Mouse (Mus musculus): ENCODE data around the gene Gapt. TPM values are rescaled to one million over a fixed set of nuclear protein-coding genes. Genes with fewer than 3 reads are reported as not detected.
"Not testable (repeated sequence)": the region's sequence is repeated elsewhere in the genome, so short reads cannot be mapped to it uniquely, and the experiment has no call there.

Gapt gene
- polyA plus RNA-seq (2012; ENCODE audit: insufficient read depth, low replicate concordance): 0.49 TPM in 1 of 2 replicates, not detected in the other

- Histone ChIP-seq H3K4me3 (replicated peaks) (peak within 1 kb of the TSS; percentile 50), H3K27me3 (replicated peaks) (no peaks in the 10 kb centered on the region), H3K9me3 (peaks cover 8% of the 10 kb centered on the region), H3K4me1 (no peaks in the 10 kb centered on the region), H3K36me3 (replicated peaks; ENCODE audit: low read length) (no peaks in the 10 kb centered on the region)
- no peak for TF ChIP-seq FLI1 (IDR thresholded peaks at IDR 0.05; ENCODE audit: low read length)
- TF ChIP-seq GATA1 (IDR thresholded peaks at IDR 0.05; ENCODE audit: borderline replicate concordance, low read length): no peak
Measured at GRCm38 (mm10) chr13:110356941-110357340, at the start of gene Gapt. TSS of gene Gapt (minus strand) at chr13:110357199.

- no peaks in the 10 kb centered on the region for H3K27me3 ChIP-seq (replicated peaks)
- no peak for TF ChIP-seq GATA1 (IDR thresholded peaks at IDR 0.05; ENCODE audit: borderline replicate concordance, low read length)
- TF ChIP-seq FLI1 (IDR thresholded peaks at IDR 0.05; ENCODE audit: low read length): no peak
- H3K4me1 ChIP-seq: no peaks in the 10 kb centered on the region
- no peaks in the 10 kb centered on the region for H3K9me3 ChIP-seq
- no peak overlapping the region for H3K4me3 ChIP-seq (replicated peaks)
- H3K36me3 ChIP-seq (replicated peaks; ENCODE audit: low read length): no peaks in the 10 kb centered on the region
Measured at GRCm38 (mm10) chr13:110406152-110406551, 49.2 kb upstream of the Gapt start.

GRCm38 (mm10) chr13:110404686-110405085, 47.7 kb upstream of the Gapt start:
- peaks cover 11% of the 10 kb centered on the region for H3K36me3 ChIP-seq (replicated peaks; ENCODE audit: low read length)
- not testable (repeated sequence) for H3K27me3 ChIP-seq (replicated peaks); H3K4me3 ChIP-seq (replicated peaks); H3K9me3 ChIP-seq; H3K4me1 ChIP-seq

- no peaks in the 10 kb centered on the region for H3K4me1 ChIP-seq
- no peak overlapping the region for H3K4me3 ChIP-seq (replicated peaks)
- no peaks in the 10 kb centered on the region for H3K27me3 ChIP-seq (replicated peaks)
- TF ChIP-seq FLI1 (IDR thresholded peaks at IDR 0.05; ENCODE audit: low read length) (no peak), GATA1 (IDR thresholded peaks at IDR 0.05; ENCODE audit: borderline replicate concordance, low read length) (no peak)
- H3K9me3 ChIP-seq: no peaks in the 10 kb centered on the region
- peaks cover 17% of the 10 kb centered on the region for H3K36me3 ChIP-seq (replicated peaks; ENCODE audit: low read length)
Measured at GRCm38 (mm10) chr13:110404059-110404458, 47.1 kb upstream of the Gapt start.

GRCm38 (mm10) chr13:110401877-110402276, 44.9 kb upstream of the Gapt start:
- peaks cover 33% of the 10 kb centered on the region for H3K36me3 ChIP-seq (replicated peaks; ENCODE audit: low read length)
- TF ChIP-seq FLI1 (IDR thresholded peaks at IDR 0.05; ENCODE audit: low read length) (no peak), GATA1 (IDR thresholded peaks at IDR 0.05; ENCODE audit: borderline replicate concordance, low read length) (no peak)
- H3K9me3 ChIP-seq: no peaks in the 10 kb centered on the region
- H3K4me3 ChIP-seq (replicated peaks): no peak overlapping the region
- H3K27me3 ChIP-seq (replicated peaks): peaks cover 3% of the 10 kb centered on the region
- H3K4me1 ChIP-seq: no peaks in the 10 kb centered on the region

GRCm38 (mm10) chr13:110401443-110401842, 44.4 kb upstream of the Gapt start:
- Histone ChIP-seq H3K9me3 (no peaks in the 10 kb centered on the region), H3K4me1 (0 out of 2 replicates have a peak, but pooled peaks cover under 1% of the 10 kb centered on the region), H3K27me3 (replicated peaks) (peaks cover 3% of the 10 kb centered on the region), H3K36me3 (replicated peaks; ENCODE audit: low read length) (peaks cover 33% of the 10 kb centered on the region), H3K4me3 (replicated peaks) (no peak overlapping the region)
- TF ChIP-seq FLI1 (IDR thresholded peaks at IDR 0.05; ENCODE audit: low read length): no peak
- TF ChIP-seq GATA1 (IDR thresholded peaks at IDR 0.05; ENCODE audit: borderline replicate concordance, low read length): no peak

GRCm38 (mm10) chr13:110398513-110399270, 41.7 kb upstream of the Gapt start:
- peaks cover 24% of the 10 kb centered on the region for H3K4me1 ChIP-seq
- no peaks in the 10 kb centered on the region for H3K9me3 ChIP-seq
- TF ChIP-seq GATA1 (IDR thresholded peaks at IDR 0.05; ENCODE audit: borderline replicate concordance, low read length) (no peak), FLI1 (IDR thresholded peaks at IDR 0.05; ENCODE audit: low read length) (no peak)
- H3K4me3 ChIP-seq (replicated peaks): no peak overlapping the region
- H3K36me3 ChIP-seq (replicated peaks; ENCODE audit: low read length): peaks cover 33% of the 10 kb centered on the region
- peaks cover 21% of the 10 kb centered on the region for H3K27me3 ChIP-seq (replicated peaks)

GRCm38 (mm10) chr13:110397750-110398149, 40.8 kb upstream of the Gapt start:
- peaks cover 26% of the 10 kb centered on the region for H3K4me1 ChIP-seq
- no peak for TF ChIP-seq GATA1 (IDR thresholded peaks at IDR 0.05; ENCODE audit: borderline replicate concordance, low read length)
- no peak for TF ChIP-seq FLI1 (IDR thresholded peaks at IDR 0.05; ENCODE audit: low read length)
- H3K27me3 ChIP-seq (replicated peaks): peaks cover 21% of the 10 kb centered on the region
- no peaks in the 10 kb centered on the region for H3K9me3 ChIP-seq
- H3K36me3 ChIP-seq (replicated peaks; ENCODE audit: low read length): peaks cover 33% of the 10 kb centered on the region
- no peak overlapping the region for H3K4me3 ChIP-seq (replicated peaks)

GRCm38 (mm10) chr13:110395916-110396685, 39.1 kb upstream of the Gapt start:
- TF ChIP-seq GATA1 (IDR thresholded peaks at IDR 0.05; ENCODE audit: borderline replicate concordance, low read length): no peak
- TF ChIP-seq FLI1 (IDR thresholded peaks at IDR 0.05; ENCODE audit: low read length): no peak

More at GRCm38 (mm10) chr13:110395916-110396685, 39.1 kb upstream of the Gapt start:
- Histone ChIP-seq H3K4me3 (replicated peaks) (peak overlapping the region; percentile 96), H3K36me3 (replicated peaks; ENCODE audit: low read length) (peaks cover 33% of the 10 kb centered on the region), H3K9me3 (no peaks in the 10 kb centered on the region), H3K27me3 (replicated peaks) (peaks cover 21% of the 10 kb centered on the region), H3K4me1 (peaks cover 29% of the 10 kb centered on the region)

Data from megakaryocyte, embryonic 14.5 days (primary cell).